Mouse (Mus musculus): ENCODE measurements around the gene Adrm1. TPM values are rescaled to one million over a fixed set of nuclear protein-coding genes. Genes with fewer than 3 reads are reported as not detected.

The Adrm1 gene
- polyA plus RNA-seq, 1 experiment = 54.3 TPM

GRCm38 (mm10) chr2:180202263-180202662 lies 31.0 kb downstream of the Adrm1 start:
- Histone ChIP-seq H3K36me3 (ENCODE audit: control insufficient read depth, insufficient read depth, low read length, poor library complexity, severe bottlenecking) (peaks cover 48% of the 10 kb centered on the region), H3K4me1 (ENCODE audit: control insufficient read depth, insufficient read depth, low read length) (no peaks in the 10 kb centered on the region), H3K27me3 (ENCODE audit: control insufficient read depth, insufficient read depth, low read length, poor library complexity, severe bottlenecking) (no peaks in the 10 kb centered on the region), H3K4me3 (ENCODE audit: low read depth, low read length) (no peak overlapping the region), H3K27ac (ENCODE audit: insufficient read depth, low read length) (no peak overlapping the region), H3K9me3 (replicated peaks; ENCODE audit: control insufficient read depth, insufficient read depth, low read length, poor library complexity, severe bottlenecking) (no peaks in the 10 kb centered on the region), H3K9ac (ENCODE audit: low read depth, poor library complexity, severe bottlenecking) (no peak overlapping the region)
- no peak for TF ChIP-seq EP300 (IDR thresholded peaks at IDR 0.05; ENCODE audit: insufficient read depth, low read depth, low read length)
- TF ChIP-seq POLR2A (IDR thresholded peaks at IDR 0.05; ENCODE audit: insufficient read depth, low read length) = no peak
- TF ChIP-seq CTCF (IDR thresholded peaks at IDR 0.05; ENCODE audit: low read depth, low read length) = no peak

- no peak for TF ChIP-seq POLR2A (IDR thresholded peaks at IDR 0.05; ENCODE audit: insufficient read depth, low read length)
- no peak for TF ChIP-seq EP300 (IDR thresholded peaks at IDR 0.05; ENCODE audit: insufficient read depth, low read depth, low read length)
- TF ChIP-seq CTCF (IDR thresholded peaks at IDR 0.05; ENCODE audit: low read depth, low read length) = no peak
- no peaks in the 10 kb centered on the region for H3K9me3 ChIP-seq (replicated peaks; ENCODE audit: control insufficient read depth, insufficient read depth, low read length, poor library complexity, severe bottlenecking)
- H3K4me3 ChIP-seq (ENCODE audit: low read depth, low read length) = no peak overlapping the region
- no peak overlapping the region for H3K9ac ChIP-seq (ENCODE audit: low read depth, poor library complexity, severe bottlenecking)
- no peaks in the 10 kb centered on the region for H3K4me1 ChIP-seq (ENCODE audit: control insufficient read depth, insufficient read depth, low read length)
- no peak overlapping the region for H3K27ac ChIP-seq (ENCODE audit: insufficient read depth, low read length)
- peaks cover 46% of the 10 kb centered on the region for H3K36me3 ChIP-seq (ENCODE audit: control insufficient read depth, insufficient read depth, low read length, poor library complexity, severe bottlenecking)
- H3K27me3 ChIP-seq (ENCODE audit: control insufficient read depth, insufficient read depth, low read length, poor library complexity, severe bottlenecking) = no peaks in the 10 kb centered on the region
Measured at GRCm38 (mm10) chr2:180202805-180203204, 31.5 kb downstream of the Adrm1 start.

- Histone ChIP-seq H3K36me3 (ENCODE audit: control insufficient read depth, insufficient read depth, low read length, poor library complexity, severe bottlenecking) (peaks cover 46% of the 10 kb centered on the region), H3K4me3 (ENCODE audit: low read depth, low read length) (no peak overlapping the region), H3K9me3 (replicated peaks; ENCODE audit: control insufficient read depth, insufficient read depth, low read length, poor library complexity, severe bottlenecking) (no peaks in the 10 kb centered on the region), H3K9ac (ENCODE audit: low read depth, poor library complexity, severe bottlenecking) (no peak overlapping the region), H3K27me3 (ENCODE audit: control insufficient read depth, insufficient read depth, low read length, poor library complexity, severe bottlenecking) (no peaks in the 10 kb centered on the region), H3K27ac (ENCODE audit: insufficient read depth, low read length) (no peak overlapping the region), H3K4me1 (ENCODE audit: control insufficient read depth, insufficient read depth, low read length) (no peaks in the 10 kb centered on the region)
- TF ChIP-seq CTCF (IDR thresholded peaks at IDR 0.05; ENCODE audit: low read depth, low read length) (no peak), POLR2A (IDR thresholded peaks at IDR 0.05; ENCODE audit: insufficient read depth, low read length) (no peak), EP300 (IDR thresholded peaks at IDR 0.05; ENCODE audit: insufficient read depth, low read depth, low read length) (no peak)
Measured at GRCm38 (mm10) chr2:180204501-180204900, 33.2 kb downstream of the Adrm1 start.

- H3K27me3 ChIP-seq (ENCODE audit: control insufficient read depth, insufficient read depth, low read length, poor library complexity, severe bottlenecking) = no peaks in the 10 kb centered on the region
- H3K4me1 ChIP-seq (ENCODE audit: control insufficient read depth, insufficient read depth, low read length) = no peaks in the 10 kb centered on the region
- no peaks in the 10 kb centered on the region for H3K9me3 ChIP-seq (replicated peaks; ENCODE audit: control insufficient read depth, insufficient read depth, low read length, poor library complexity, severe bottlenecking)
- H3K4me3 ChIP-seq (ENCODE audit: low read depth, low read length) = no peak overlapping the region
- no peak overlapping the region for H3K27ac ChIP-seq (ENCODE audit: insufficient read depth, low read length)
- no peak overlapping the region for H3K9ac ChIP-seq (ENCODE audit: low read depth, poor library complexity, severe bottlenecking)
- no peak for TF ChIP-seq EP300 (IDR thresholded peaks at IDR 0.05; ENCODE audit: insufficient read depth, low read depth, low read length)
- TF ChIP-seq POLR2A (IDR thresholded peaks at IDR 0.05; ENCODE audit: insufficient read depth, low read length) = no peak
- TF ChIP-seq CTCF (IDR thresholded peaks at IDR 0.05; ENCODE audit: low read depth, low read length) = no peak
- H3K36me3 ChIP-seq (ENCODE audit: control insufficient read depth, insufficient read depth, low read length, poor library complexity, severe bottlenecking) = peaks cover 45% of the 10 kb centered on the region
Measured at GRCm38 (mm10) chr2:180205083-180205955, 34.0 kb downstream of the Adrm1 start.

GRCm38 (mm10) chr2:180205956-180206280 lies 34.6 kb downstream of the Adrm1 start:
- no peak overlapping the region for H3K9ac ChIP-seq (ENCODE audit: low read depth, poor library complexity, severe bottlenecking)
- TF ChIP-seq CTCF (IDR thresholded peaks at IDR 0.05; ENCODE audit: low read depth, low read length) = no peak
- no peak for TF ChIP-seq EP300 (IDR thresholded peaks at IDR 0.05; ENCODE audit: insufficient read depth, low read depth, low read length)
- no peak for TF ChIP-seq POLR2A (IDR thresholded peaks at IDR 0.05; ENCODE audit: insufficient read depth, low read length)
- H3K9me3 ChIP-seq (replicated peaks; ENCODE audit: control insufficient read depth, insufficient read depth, low read length, poor library complexity, severe bottlenecking) = no peaks in the 10 kb centered on the region

GRCm38 (mm10) chr2:180207840-180208239 lies 36.6 kb downstream of the Adrm1 start:
- peaks cover 25% of the 10 kb centered on the region for H3K36me3 ChIP-seq (ENCODE audit: control insufficient read depth, insufficient read depth, low read length, poor library complexity, severe bottlenecking)
- no peak overlapping the region for H3K27ac ChIP-seq (ENCODE audit: insufficient read depth, low read length)
- no peak overlapping the region for H3K9ac ChIP-seq (ENCODE audit: low read depth, poor library complexity, severe bottlenecking)
- no peaks in the 10 kb centered on the region for H3K4me1 ChIP-seq (ENCODE audit: control insufficient read depth, insufficient read depth, low read length)
- no peaks in the 10 kb centered on the region for H3K9me3 ChIP-seq (replicated peaks; ENCODE audit: control insufficient read depth, insufficient read depth, low read length, poor library complexity, severe bottlenecking)
- no peaks in the 10 kb centered on the region for H3K27me3 ChIP-seq (ENCODE audit: control insufficient read depth, insufficient read depth, low read length, poor library complexity, severe bottlenecking)
- TF ChIP-seq CTCF (IDR thresholded peaks at IDR 0.05; ENCODE audit: low read depth, low read length) = peak; percentile 68
- no peak for TF ChIP-seq EP300 (IDR thresholded peaks at IDR 0.05; ENCODE audit: insufficient read depth, low read depth, low read length)
- no peak overlapping the region for H3K4me3 ChIP-seq (ENCODE audit: low read depth, low read length)

More at GRCm38 (mm10) chr2:180205956-180206280, 34.6 kb downstream of the Adrm1 start:
- Histone ChIP-seq H3K36me3 (ENCODE audit: control insufficient read depth, insufficient read depth, low read length, poor library complexity, severe bottlenecking) (peaks cover 39% of the 10 kb centered on the region), H3K4me1 (ENCODE audit: control insufficient read depth, insufficient read depth, low read length) (no peaks in the 10 kb centered on the region), H3K27me3 (ENCODE audit: control insufficient read depth, insufficient read depth, low read length, poor library complexity, severe bottlenecking) (no peaks in the 10 kb centered on the region), H3K4me3 (ENCODE audit: low read depth, low read length) (no peak overlapping the region), H3K27ac (ENCODE audit: insufficient read depth, low read length) (no peak overlapping the region)

Data from ES-Bruce4 (cell line).